Mouse (Mus musculus) activated CD4-positive, CD25-positive, alpha-beta regulatory T cell, adult 9 weeks (primary cell): ENCODE results near the gene Dusp19. TPM values are rescaled to one million over a fixed set of nuclear protein-coding genes. Genes with fewer than 3 reads are reported as not detected.

Source experiments
- polyA plus RNA-seq: library from polyadenylated mRNA; unstranded; fragments of 100-300 nt; shearing (Covaris generic); gene quantifications from one replicate; pipeline ENCODE4 v1.2.1, GENCODE M21; 2017

Dusp19 gene
- 21.1 TPM for polyA plus RNA-seq

GRCm38 (mm10) chr2:80616854-80617737 lies at the start of gene Dusp19, which contains the start of gene Nup35:
Dusp19 (plus strand) TSS chr2:80617045.
Nup35 (plus strand) TSS chr2:80617236.

GRCm38 (mm10) chr2:80581043-80581711 lies 35.7 kb upstream of the Dusp19 start, which contains the start of gene Nckap1:
Nckap1 (minus strand) TSS chr2:80581380.

Other genes starting within 250 kb of the Dusp19 start
- not detected for gene Frzb, start 169.4 kb upstream of the Dusp19 start, polyA plus RNA-seq
- gene Nckap1, start 35.7 kb upstream of the Dusp19 start, polyA plus RNA-seq = 0.72 TPM
- gene Nup35, start 191 bp downstream of the Dusp19 start, polyA plus RNA-seq = 38.3 TPM